Mouse (Mus musculus): Measurements from ENCODE around the gene Smoc2. TPM values are rescaled to one million over a fixed set of nuclear protein-coding genes. Genes with fewer than 3 reads are reported as not detected.
A peak's percentile ranks its signal among the peaks of the same experiment; 100 is the strongest.

The Smoc2 gene
- polyA plus RNA-seq, 1 experiment from 2014 or later = 6.3 TPM

- Histone ChIP-seq H3K4me3 (ENCODE audit: low read depth, low read length) (no peak overlapping the region), H3K9ac (replicated peaks; ENCODE audit: low read depth, low read length) (no peak overlapping the region), H3K27me3 (ENCODE audit: control insufficient read depth, insufficient read depth, low read length) (no peaks in the 10 kb centered on the region), H3K4me1 (ENCODE audit: control insufficient read depth, insufficient read depth, low read length) (no peaks in the 10 kb centered on the region), H3K4me2 (ENCODE audit: low read depth, low read length) (no peak overlapping the region), H3K27ac (ENCODE audit: low read depth, low read length) (no peak overlapping the region), H3K9me3 (ENCODE audit: control insufficient read depth, low read length) (no peaks in the 10 kb centered on the region), H3K36me3 (ENCODE audit: control insufficient read depth, insufficient read depth, low read length) (no peaks in the 10 kb centered on the region)
- 93% methylated on average over 8 of the region's 8 CpGs for WGBS
- ATAC-seq (ENCODE audit: low read depth) = no peak
Observed at GRCm38 (mm10) chr17:14398650-14399424, 119.5 kb downstream of the Smoc2 start.

- Histone ChIP-seq H3K36me3 (ENCODE audit: control insufficient read depth, insufficient read depth, low read length) (no peaks in the 10 kb centered on the region), H3K27me3 (ENCODE audit: control insufficient read depth, insufficient read depth, low read length) (no peaks in the 10 kb centered on the region), H3K27ac (ENCODE audit: low read depth, low read length) (no peak overlapping the region), H3K9me3 (ENCODE audit: control insufficient read depth, low read length) (no peaks in the 10 kb centered on the region), H3K9ac (replicated peaks; ENCODE audit: low read depth, low read length) (no peak overlapping the region), H3K4me3 (ENCODE audit: low read depth, low read length) (no peak overlapping the region), H3K4me1 (ENCODE audit: control insufficient read depth, insufficient read depth, low read length) (no peaks in the 10 kb centered on the region), H3K4me2 (ENCODE audit: low read depth, low read length) (no peak overlapping the region)
- 56% methylated on average over 5 of the region's 5 CpGs for WGBS
- ATAC-seq (ENCODE audit: low read depth) = no peak
Observed at GRCm38 (mm10) chr17:14400960-14401359, 121.7 kb downstream of the Smoc2 start.

- no peak overlapping the region for H3K4me3 ChIP-seq (ENCODE audit: low read depth, low read length)
- no peak overlapping the region for H3K4me2 ChIP-seq (ENCODE audit: low read depth, low read length)
- no peaks in the 10 kb centered on the region for H3K4me1 ChIP-seq (ENCODE audit: control insufficient read depth, insufficient read depth, low read length)
- WGBS = 63% methylated on average over 5 of the region's 5 CpGs
- H3K36me3 ChIP-seq (ENCODE audit: control insufficient read depth, insufficient read depth, low read length) = no peaks in the 10 kb centered on the region
- H3K27me3 ChIP-seq (ENCODE audit: control insufficient read depth, insufficient read depth, low read length) = no peaks in the 10 kb centered on the region
- H3K27ac ChIP-seq (ENCODE audit: low read depth, low read length) = no peak overlapping the region
- no peaks in the 10 kb centered on the region for H3K9me3 ChIP-seq (ENCODE audit: control insufficient read depth, low read length)
- no peak overlapping the region for H3K9ac ChIP-seq (replicated peaks; ENCODE audit: low read depth, low read length)
- 0 out of 2 replicates have a peak, but pooled peaks have one; percentile 31 for ATAC-seq (ENCODE audit: low read depth)
Observed at GRCm38 (mm10) chr17:14407874-14408273, 128.6 kb downstream of the Smoc2 start.

- Histone ChIP-seq H3K4me1 (ENCODE audit: control insufficient read depth, insufficient read depth, low read length) (no peaks in the 10 kb centered on the region), H3K9me3 (ENCODE audit: control insufficient read depth, low read length) (no peaks in the 10 kb centered on the region), H3K4me2 (ENCODE audit: low read depth, low read length) (no peak overlapping the region), H3K4me3 (ENCODE audit: low read depth, low read length) (no peak overlapping the region), H3K27ac (ENCODE audit: low read depth, low read length) (no peak overlapping the region), H3K9ac (replicated peaks; ENCODE audit: low read depth, low read length) (no peak overlapping the region), H3K36me3 (ENCODE audit: control insufficient read depth, insufficient read depth, low read length) (no peaks in the 10 kb centered on the region), H3K27me3 (ENCODE audit: control insufficient read depth, insufficient read depth, low read length) (no peaks in the 10 kb centered on the region)
- WGBS = 80% methylated on average over 2 of the region's 2 CpGs
- ATAC-seq (ENCODE audit: low read depth) = no peak
Observed at GRCm38 (mm10) chr17:14412460-14412859, 133.2 kb downstream of the Smoc2 start.

- Histone ChIP-seq H3K4me2 (ENCODE audit: low read depth, low read length) (no peak overlapping the region), H3K36me3 (ENCODE audit: control insufficient read depth, insufficient read depth, low read length) (no peaks in the 10 kb centered on the region), H3K27ac (ENCODE audit: low read depth, low read length) (no peak overlapping the region), H3K9me3 (ENCODE audit: control insufficient read depth, low read length) (no peaks in the 10 kb centered on the region), H3K4me1 (ENCODE audit: control insufficient read depth, insufficient read depth, low read length) (no peaks in the 10 kb centered on the region), H3K4me3 (ENCODE audit: low read depth, low read length) (no peak overlapping the region), H3K9ac (replicated peaks; ENCODE audit: low read depth, low read length) (no peak overlapping the region), H3K27me3 (ENCODE audit: control insufficient read depth, insufficient read depth, low read length) (no peaks in the 10 kb centered on the region)
- 61% methylated on average over 5 of the region's 5 CpGs for WGBS
- no peak for ATAC-seq (ENCODE audit: low read depth)
Observed at GRCm38 (mm10) chr17:14414511-14414910, 135.2 kb downstream of the Smoc2 start.

GRCm38 (mm10) chr17:14420460-14421046, 141.2 kb downstream of the Smoc2 start:
- 55% methylated on average over 8 of the region's 8 CpGs for WGBS
- Histone ChIP-seq H3K4me1 (ENCODE audit: control insufficient read depth, insufficient read depth, low read length) (no peaks in the 10 kb centered on the region), H3K9ac (replicated peaks; ENCODE audit: low read depth, low read length) (no peak overlapping the region), H3K27me3 (ENCODE audit: control insufficient read depth, insufficient read depth, low read length) (no peaks in the 10 kb centered on the region), H3K4me3 (ENCODE audit: low read depth, low read length) (no peak overlapping the region), H3K4me2 (ENCODE audit: low read depth, low read length) (no peak overlapping the region), H3K27ac (ENCODE audit: low read depth, low read length) (no peak overlapping the region), H3K36me3 (ENCODE audit: control insufficient read depth, insufficient read depth, low read length) (no peaks in the 10 kb centered on the region), H3K9me3 (ENCODE audit: control insufficient read depth, low read length) (no peaks in the 10 kb centered on the region)
- no peak for ATAC-seq (ENCODE audit: low read depth)

- H3K27ac ChIP-seq (ENCODE audit: low read depth, low read length) = no peak overlapping the region
- no peaks in the 10 kb centered on the region for H3K27me3 ChIP-seq (ENCODE audit: control insufficient read depth, insufficient read depth, low read length)
- no peak overlapping the region for H3K4me2 ChIP-seq (ENCODE audit: low read depth, low read length)
- H3K4me3 ChIP-seq (ENCODE audit: low read depth, low read length) = no peak overlapping the region
- no peaks in the 10 kb centered on the region for H3K9me3 ChIP-seq (ENCODE audit: control insufficient read depth, low read length)
- no peak for ATAC-seq (ENCODE audit: low read depth)
- 79% methylated on average over 6 of the region's 6 CpGs for WGBS
- H3K9ac ChIP-seq (replicated peaks; ENCODE audit: low read depth, low read length) = no peak overlapping the region
- H3K36me3 ChIP-seq (ENCODE audit: control insufficient read depth, insufficient read depth, low read length) = no peaks in the 10 kb centered on the region
- H3K4me1 ChIP-seq (ENCODE audit: control insufficient read depth, insufficient read depth, low read length) = no peaks in the 10 kb centered on the region
Observed at GRCm38 (mm10) chr17:14426481-14426880, 147.2 kb downstream of the Smoc2 start.

GRCm38 (mm10) chr17:14434717-14435116, 155.4 kb downstream of the Smoc2 start:
- no peak overlapping the region for H3K27ac ChIP-seq (ENCODE audit: low read depth, low read length)
- H3K27me3 ChIP-seq (ENCODE audit: control insufficient read depth, insufficient read depth, low read length) = no peaks in the 10 kb centered on the region
- no peaks in the 10 kb centered on the region for H3K36me3 ChIP-seq (ENCODE audit: control insufficient read depth, insufficient read depth, low read length)
- H3K9me3 ChIP-seq (ENCODE audit: control insufficient read depth, low read length) = no peaks in the 10 kb centered on the region
- WGBS = 78% methylated on average over 4 of the region's 4 CpGs
- no peak for ATAC-seq (ENCODE audit: low read depth)
- H3K9ac ChIP-seq (replicated peaks; ENCODE audit: low read depth, low read length) = no peak overlapping the region
- no peak overlapping the region for H3K4me3 ChIP-seq (ENCODE audit: low read depth, low read length)
- no peaks in the 10 kb centered on the region for H3K4me1 ChIP-seq (ENCODE audit: control insufficient read depth, insufficient read depth, low read length)
- no peak overlapping the region for H3K4me2 ChIP-seq (ENCODE audit: low read depth, low read length)

GRCm38 (mm10) chr17:14445611-14446010, 166.3 kb downstream of the Smoc2 start:
- peaks cover 2% of the 10 kb centered on the region; the same call in 1 of the 2 replicates for H3K9me3 ChIP-seq (ENCODE audit: control insufficient read depth, low read length)
- no peak overlapping the region for H3K9ac ChIP-seq (replicated peaks; ENCODE audit: low read depth, low read length)
- H3K27me3 ChIP-seq (ENCODE audit: control insufficient read depth, insufficient read depth, low read length) = no peaks in the 10 kb centered on the region
- H3K36me3 ChIP-seq (ENCODE audit: control insufficient read depth, insufficient read depth, low read length) = no peaks in the 10 kb centered on the region
- no peak for ATAC-seq (ENCODE audit: low read depth)
- no peaks in the 10 kb centered on the region for H3K4me1 ChIP-seq (ENCODE audit: control insufficient read depth, insufficient read depth, low read length)
- 86% methylated on average over 5 of the region's 5 CpGs for WGBS
- no peak overlapping the region for H3K27ac ChIP-seq (ENCODE audit: low read depth, low read length)
- no peak overlapping the region for H3K4me2 ChIP-seq (ENCODE audit: low read depth, low read length)
- no peak overlapping the region for H3K4me3 ChIP-seq (ENCODE audit: low read depth, low read length)
